Mouse (Mus musculus): ENCODE results near the gene E030018B13Rik. TPM values are rescaled to one million over a fixed set of nuclear protein-coding genes. Genes with fewer than 3 reads are reported as not detected.
A peak's percentile ranks its signal among the peaks of the same experiment; 100 is the strongest.

The E030018B13Rik gene
- polyA plus RNA-seq, 1 experiment from 2014 or later, result not detected

DNA sequence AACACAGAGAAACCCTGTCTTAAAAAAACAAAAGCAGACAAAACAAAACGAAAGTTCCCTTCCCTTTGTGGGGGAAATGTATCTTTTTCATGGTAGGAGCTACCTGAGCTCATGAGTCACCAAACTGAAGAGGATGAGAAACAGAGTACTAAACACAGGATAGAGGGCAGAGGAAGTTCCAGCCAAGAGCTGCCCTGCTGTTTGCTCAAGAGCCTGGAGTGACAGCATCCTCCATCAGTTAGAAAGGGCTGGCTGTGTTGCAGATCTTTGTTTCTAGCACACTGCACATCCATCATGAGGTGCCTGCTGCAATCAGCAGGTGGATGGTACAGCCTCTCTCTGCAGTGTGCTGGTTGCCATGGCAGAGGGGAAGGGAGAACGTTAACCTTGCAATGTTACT lies 27.3 kb downstream of the E030018B13Rik start:
- Histone ChIP-seq H3K4me3 (no peak overlapping the region), H3K9me3 (no peaks in the 10 kb centered on the region), H3K9ac (no peak overlapping the region), H3K27ac (no peak overlapping the region), H3K27me3 (no peaks in the 10 kb centered on the region; the same call in 1 of the 2 replicates), H3K36me3 (no peaks in the 10 kb centered on the region), H3K4me2 (no peak overlapping the region), H3K4me1 (peaks cover 6% of the 10 kb centered on the region; the same call in 1 of the 2 replicates)
- ATAC-seq (ENCODE audit: insufficient number of reproducible peaks, insufficient read depth, low FRiP score, low TSS enrichment, low read depth), result no peak
- 64% methylated on average over 2 of the region's 2 CpGs for whole genome bisulfite sequencing

DNA sequence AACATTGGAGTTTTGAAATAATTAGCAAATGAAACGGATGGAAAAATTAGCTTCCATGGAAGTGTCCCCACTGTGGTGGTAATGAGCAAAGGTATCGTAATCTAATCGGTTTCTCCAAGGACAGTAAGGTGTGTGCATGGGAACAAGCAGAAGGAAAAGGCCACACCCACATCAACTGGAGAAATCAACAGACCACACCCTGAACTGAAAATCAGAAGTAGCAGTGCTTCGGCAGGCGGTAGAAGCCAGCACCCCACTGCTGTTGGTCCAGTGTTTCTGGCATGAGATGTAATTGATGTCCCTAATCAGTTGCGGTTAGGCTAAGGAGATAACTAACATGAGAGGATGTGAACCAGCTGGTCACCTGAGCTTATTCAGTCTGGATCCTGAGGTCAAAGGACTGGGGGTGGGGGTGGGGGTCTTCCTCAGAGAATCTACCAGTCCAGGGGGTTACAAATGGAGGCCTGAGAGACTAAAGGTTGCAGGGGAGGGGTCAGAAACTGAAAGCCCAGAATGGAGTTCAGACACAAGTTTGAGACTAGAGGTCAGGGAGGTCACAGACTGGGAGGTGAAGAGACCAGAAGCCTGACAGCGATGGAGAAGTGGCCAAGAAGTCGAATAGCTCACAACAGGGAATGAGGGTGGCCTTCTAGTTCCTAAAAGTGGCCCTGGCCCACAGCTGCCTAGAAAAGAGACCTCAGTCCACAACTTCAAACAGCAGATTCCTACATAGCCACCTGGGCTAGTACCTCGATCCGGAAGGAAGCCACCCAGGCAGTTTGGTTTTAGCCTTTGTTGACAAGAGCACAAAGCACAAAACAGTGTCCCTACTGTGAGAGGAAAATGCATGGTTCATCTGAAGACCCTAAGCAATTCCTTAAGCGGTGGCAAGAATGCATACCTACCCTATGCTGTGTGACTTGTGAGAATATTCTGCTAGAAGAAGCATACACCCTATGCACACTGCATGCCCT lies 31.1 kb downstream of the E030018B13Rik start:
- H3K9ac ChIP-seq, result no peak overlapping the region
- H3K36me3 ChIP-seq, result no peaks in the 10 kb centered on the region
- no peaks in the 10 kb centered on the region for H3K9me3 ChIP-seq
- 57% methylated on average over 11 of the region's 11 CpGs for WGBS
- H3K4me2 ChIP-seq, result no peak overlapping the region
- ATAC-seq (ENCODE audit: insufficient number of reproducible peaks, insufficient read depth, low FRiP score, low TSS enrichment, low read depth), result no peak
- H3K27me3 ChIP-seq, result no peaks in the 10 kb centered on the region
- H3K27ac ChIP-seq, result no peak overlapping the region
- no peaks in the 10 kb centered on the region for H3K4me1 ChIP-seq
- no peak overlapping the region for H3K4me3 ChIP-seq

DNA sequence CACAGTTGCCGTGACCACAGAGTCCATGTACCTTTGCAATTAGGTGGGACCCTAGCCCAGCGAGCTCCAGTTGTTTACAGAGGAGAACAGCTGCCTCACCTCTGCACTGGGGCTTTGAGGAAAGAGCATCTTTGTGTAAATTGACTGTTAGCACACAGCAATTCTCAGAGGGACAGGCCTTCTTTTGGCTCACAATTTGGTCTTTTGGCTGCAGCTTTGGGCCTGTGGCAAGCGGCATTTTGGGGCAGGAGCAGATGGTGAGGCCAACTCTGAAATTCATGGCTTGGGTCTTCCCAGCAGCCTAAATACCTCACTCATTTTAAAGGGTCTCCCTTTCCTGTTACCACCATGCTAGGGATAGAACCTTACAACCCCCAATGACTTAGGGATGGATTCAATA lies 32.5 kb downstream of the E030018B13Rik start:
- ATAC-seq (ENCODE audit: insufficient number of reproducible peaks, insufficient read depth, low FRiP score, low TSS enrichment, low read depth), result no peak

DNA sequence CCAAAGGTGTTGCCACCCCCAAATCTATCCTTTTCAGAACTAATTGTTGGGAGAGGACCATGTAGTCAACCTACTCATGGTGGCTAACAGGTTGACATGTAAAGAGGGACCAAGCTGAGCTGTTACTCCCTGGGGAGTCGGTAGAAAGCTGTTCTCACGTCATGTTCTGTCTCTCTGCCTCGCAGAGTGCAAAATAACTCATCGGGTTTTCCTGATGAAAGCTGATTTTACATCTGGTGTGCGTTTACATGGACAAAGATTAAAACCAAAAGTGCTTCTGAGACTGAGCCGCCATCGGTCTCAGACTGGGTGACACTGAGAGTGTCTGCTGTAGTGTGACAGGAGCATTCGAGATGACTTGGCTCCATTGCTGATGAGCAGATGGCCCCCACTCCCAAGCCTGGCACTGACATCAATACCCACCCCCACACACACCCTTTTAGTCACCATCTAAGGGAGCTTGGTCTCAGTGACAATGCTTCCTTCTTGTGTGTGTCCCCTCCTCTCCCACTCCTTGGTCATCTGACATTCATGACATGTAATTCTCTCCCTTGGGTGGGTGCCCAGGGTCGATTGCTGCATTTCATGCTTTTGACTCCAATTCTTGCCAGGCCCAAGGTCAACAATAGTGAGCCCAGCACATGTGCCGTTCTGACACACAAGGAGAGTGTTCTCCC lies 34.4 kb downstream of the E030018B13Rik start:
- WGBS, result 49% methylated on average over 10 of the region's 10 CpGs
- ATAC-seq (ENCODE audit: insufficient number of reproducible peaks, insufficient read depth, low FRiP score, low TSS enrichment, low read depth), result no peak

More for the DNA sequence above, 32.5 kb downstream of the E030018B13Rik start:
- Histone ChIP-seq H3K4me2 (no peak overlapping the region), H3K4me3 (no peak overlapping the region), H3K36me3 (no peaks in the 10 kb centered on the region), H3K9me3 (no peaks in the 10 kb centered on the region), H3K27ac (no peak overlapping the region), H3K4me1 (no peaks in the 10 kb centered on the region), H3K9ac (no peak overlapping the region), H3K27me3 (no peaks in the 10 kb centered on the region)
- WGBS, result 88% methylated on average over 3 of the region's 3 CpGs

DNA sequence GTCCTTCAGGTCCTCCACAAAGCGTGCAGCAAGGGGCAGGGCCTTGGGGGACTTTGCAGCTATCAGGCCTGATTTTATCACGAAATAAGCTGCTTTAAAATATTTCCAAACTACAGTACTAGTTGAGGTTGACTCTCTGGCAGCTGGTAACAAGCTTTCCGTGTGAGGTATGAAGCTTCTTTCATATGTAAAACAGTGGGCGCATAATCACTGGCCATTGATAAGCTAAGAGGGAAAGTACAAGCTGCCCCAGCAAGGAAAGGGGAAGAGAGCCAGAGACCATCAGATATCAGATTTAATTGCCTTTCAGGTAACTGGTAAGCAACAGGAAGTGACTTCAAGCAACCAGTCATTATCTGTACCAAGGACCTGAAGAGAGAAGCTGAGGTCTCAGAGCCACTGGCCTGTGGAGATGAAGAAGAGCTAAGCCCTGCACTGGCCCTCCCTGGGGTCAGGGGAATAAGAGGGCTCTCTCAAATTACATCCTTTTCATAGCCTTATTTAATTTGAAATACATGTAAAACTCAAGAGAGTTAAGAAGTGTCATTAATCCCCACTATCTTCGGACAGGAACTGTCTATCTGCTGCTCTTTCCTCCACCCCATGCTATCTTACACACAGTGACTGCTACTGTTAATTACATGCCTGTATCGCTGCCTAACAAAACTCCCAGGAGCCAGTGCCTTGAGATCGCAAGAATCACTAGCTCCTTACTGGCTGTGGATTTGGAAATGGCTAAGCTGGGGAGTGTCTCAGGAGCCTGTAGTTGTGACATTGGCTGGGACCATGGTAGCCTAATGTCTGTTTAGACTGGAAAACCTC lies 35.6 kb downstream of the E030018B13Rik start:
- H3K36me3 ChIP-seq, result no peaks in the 10 kb centered on the region
- H3K27me3 ChIP-seq, result no peaks in the 10 kb centered on the region
- 0 out of 2 replicates have a peak, but pooled peaks cover 5% of the 10 kb centered on the region for H3K4me1 ChIP-seq
- no peak for ATAC-seq (ENCODE audit: insufficient number of reproducible peaks, insufficient read depth, low FRiP score, low TSS enrichment, low read depth)
- no peak overlapping the region for H3K4me2 ChIP-seq
- no peak overlapping the region for H3K9ac ChIP-seq
- H3K9me3 ChIP-seq, result no peaks in the 10 kb centered on the region
- no peak overlapping the region for H3K4me3 ChIP-seq
- no peak overlapping the region for H3K27ac ChIP-seq
- WGBS, result 58% methylated on average over 7 of the region's 7 CpGs

More for the DNA sequence above, 34.4 kb downstream of the E030018B13Rik start:
- H3K4me3 ChIP-seq, result no peak overlapping the region
- H3K4me2 ChIP-seq, result no peak overlapping the region
- H3K27me3 ChIP-seq, result no peaks in the 10 kb centered on the region
- H3K9me3 ChIP-seq, result no peaks in the 10 kb centered on the region
- no peak overlapping the region for H3K9ac ChIP-seq
- H3K27ac ChIP-seq, result no peak overlapping the region
- no peaks in the 10 kb centered on the region for H3K4me1 ChIP-seq
- no peaks in the 10 kb centered on the region for H3K36me3 ChIP-seq

DNA sequence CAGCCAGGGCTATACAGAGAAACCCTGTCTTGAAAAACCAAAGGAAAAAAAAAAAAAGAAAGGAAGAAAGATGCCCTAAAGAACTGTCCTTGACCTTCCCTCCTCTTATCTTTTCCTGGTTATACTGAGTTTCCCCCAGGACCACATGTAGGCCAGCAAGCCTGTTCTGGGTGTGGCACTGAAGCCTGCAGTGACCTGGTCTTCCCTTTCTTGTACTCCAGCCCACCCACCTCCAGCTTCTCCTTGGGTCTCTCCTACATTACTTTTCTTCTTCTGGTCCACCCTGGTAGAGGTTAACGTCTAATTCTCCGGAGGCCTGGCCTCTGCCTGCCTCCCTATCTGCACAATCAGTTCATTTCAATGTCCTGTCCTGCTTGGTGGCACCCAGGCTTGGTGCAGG lies 38.8 kb downstream of the E030018B13Rik start:
- ATAC-seq (ENCODE audit: insufficient number of reproducible peaks, insufficient read depth, low FRiP score, low TSS enrichment, low read depth), result no peak
- H3K27ac ChIP-seq, result no peak overlapping the region
- H3K9me3 ChIP-seq, result no peaks in the 10 kb centered on the region
- 92% methylated on average over 2 of the region's 2 CpGs for WGBS
- H3K4me3 ChIP-seq, result no peak overlapping the region
- no peak overlapping the region for H3K9ac ChIP-seq
- no peaks in the 10 kb centered on the region for H3K36me3 ChIP-seq
- no peak overlapping the region for H3K4me2 ChIP-seq
- H3K4me1 ChIP-seq, result 0 out of 2 replicates have a peak, but pooled peaks cover 5% of the 10 kb centered on the region
- no peaks in the 10 kb centered on the region for H3K27me3 ChIP-seq

DNA sequence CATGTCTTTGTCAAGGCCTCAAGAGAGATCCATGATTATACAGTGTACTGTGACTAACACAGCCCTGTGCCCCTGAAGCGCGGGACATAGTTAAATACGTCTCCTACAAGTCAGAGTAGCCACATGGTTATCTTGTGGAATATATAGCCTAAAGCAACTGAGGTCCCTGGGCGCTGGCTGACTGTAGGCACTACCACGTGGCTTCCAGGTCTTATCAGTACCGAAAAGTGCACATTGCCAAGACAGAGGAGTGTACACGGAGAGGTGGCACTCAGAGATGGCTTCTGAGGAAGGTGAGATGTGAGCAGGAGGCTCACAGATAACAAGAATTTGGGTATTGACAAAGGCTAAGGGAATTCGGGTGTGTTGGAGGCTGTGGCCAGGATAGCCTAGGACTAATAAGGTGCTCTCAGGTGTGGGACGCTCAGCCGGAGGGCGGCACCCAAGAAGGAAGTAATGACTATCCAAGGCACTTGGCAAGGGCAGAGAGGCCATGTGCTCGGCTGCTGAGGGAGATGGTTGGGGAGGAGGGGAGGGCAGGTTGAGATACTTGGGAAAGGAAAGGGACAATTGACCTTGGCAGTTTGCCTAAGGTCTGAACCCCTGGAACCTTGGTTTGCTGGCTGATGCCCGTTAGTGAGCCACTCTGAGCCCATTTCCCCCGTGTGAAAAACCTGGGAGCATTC lies 39.6 kb downstream of the E030018B13Rik start:
- no peak for ATAC-seq (ENCODE audit: insufficient number of reproducible peaks, insufficient read depth, low FRiP score, low TSS enrichment, low read depth)
- no peak overlapping the region for H3K4me3 ChIP-seq
- H3K27me3 ChIP-seq, result no peaks in the 10 kb centered on the region
- H3K4me1 ChIP-seq, result 0 out of 2 replicates have a peak, but pooled peaks cover 5% of the 10 kb centered on the region
- no peak overlapping the region for H3K27ac ChIP-seq
- no peak overlapping the region for H3K9ac ChIP-seq
- H3K9me3 ChIP-seq, result no peaks in the 10 kb centered on the region
- 69% methylated on average over 14 of the region's 14 CpGs for WGBS
- H3K4me2 ChIP-seq, result no peak overlapping the region
- H3K36me3 ChIP-seq, result no peaks in the 10 kb centered on the region

DNA sequence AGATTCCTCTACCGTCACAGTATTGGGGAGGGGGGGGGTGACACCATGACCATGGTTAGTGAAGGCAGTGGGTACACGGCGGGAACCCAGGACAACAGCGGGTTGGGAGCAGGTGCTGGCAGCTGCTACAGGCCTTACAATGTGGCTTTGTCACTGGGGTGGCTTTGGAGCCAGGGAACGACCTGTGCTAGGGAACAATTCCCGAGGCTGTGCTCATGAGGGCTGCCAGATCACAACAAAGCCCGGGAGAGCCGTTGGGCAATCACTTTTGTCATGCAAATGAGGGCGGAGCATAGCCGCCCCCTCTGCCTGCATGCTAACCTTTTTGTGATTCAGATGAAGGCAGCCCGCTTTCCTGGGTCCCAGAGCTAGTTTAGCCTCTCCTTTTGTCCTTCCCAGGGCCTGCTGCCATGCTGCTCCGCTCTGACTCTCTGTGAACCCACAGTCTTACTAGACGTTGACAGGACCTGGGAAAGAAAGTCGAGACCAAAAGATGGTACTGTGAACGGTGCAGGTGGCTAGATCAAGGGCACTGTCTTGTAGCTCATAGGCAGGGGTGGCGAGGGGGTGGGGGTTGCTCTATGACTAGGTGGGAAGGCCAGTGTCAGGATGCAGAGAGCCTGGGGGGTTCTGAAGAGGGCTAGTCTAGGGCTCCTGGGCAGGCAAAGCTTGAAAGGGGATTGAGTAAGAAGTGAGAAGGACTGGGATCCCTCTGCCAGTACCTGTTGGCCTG lies 40.5 kb downstream of the E030018B13Rik start:
- ATAC-seq (ENCODE audit: insufficient number of reproducible peaks, insufficient read depth, low FRiP score, low TSS enrichment, low read depth), result 0 out of 2 replicates have a peak, but pooled peaks have one; percentile 32
- no peak overlapping the region for H3K4me3 ChIP-seq
- WGBS, result 18% methylated on average over 16 of the region's 16 CpGs
- H3K4me1 ChIP-seq, result 0 out of 2 replicates have a peak, but pooled peaks cover 5% of the 10 kb centered on the region
- H3K27me3 ChIP-seq, result no peaks in the 10 kb centered on the region
- H3K27ac ChIP-seq, result no peak overlapping the region
- no peaks in the 10 kb centered on the region for H3K36me3 ChIP-seq
- no peaks in the 10 kb centered on the region for H3K9me3 ChIP-seq
- no peak overlapping the region for H3K9ac ChIP-seq
- no peak overlapping the region for H3K4me2 ChIP-seq

DNA sequence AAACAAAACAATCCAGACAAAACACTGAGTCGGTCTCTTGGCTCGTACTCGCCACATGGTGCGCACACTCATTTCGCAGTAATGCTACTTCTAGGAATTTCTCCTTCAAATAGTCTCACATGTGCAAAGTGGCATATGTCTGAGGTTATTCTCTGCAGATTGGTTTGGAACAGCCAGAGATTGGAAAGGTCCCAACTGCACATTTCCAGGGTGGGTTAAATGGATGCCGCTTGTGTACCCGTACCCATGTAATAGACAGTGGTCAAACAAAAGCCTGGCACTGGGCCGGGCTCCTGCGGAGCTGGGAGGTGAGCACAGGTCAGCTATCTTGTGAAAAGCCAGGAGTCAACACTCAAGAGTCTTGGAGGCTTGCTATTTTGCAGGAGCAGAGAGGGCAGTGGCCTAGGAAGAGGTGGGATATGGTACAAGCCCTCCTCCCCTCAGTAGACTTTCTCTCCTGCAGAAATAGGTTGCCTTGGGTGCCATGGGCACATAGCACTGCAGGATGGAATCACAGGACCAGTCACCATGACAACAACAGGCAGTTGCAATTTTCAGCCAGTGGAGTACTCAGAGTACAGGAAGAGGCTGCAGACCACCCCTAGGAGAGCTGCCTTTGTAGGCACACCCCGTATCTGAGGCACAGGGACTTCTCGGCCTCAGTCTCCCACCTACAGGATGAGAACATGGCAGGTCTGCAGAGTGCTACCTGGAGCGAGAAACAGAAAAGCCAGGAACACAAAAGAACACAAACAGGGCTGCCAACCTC lies 41.4 kb downstream of the E030018B13Rik start:
- H3K4me3 ChIP-seq, result no peak overlapping the region
- no peaks in the 10 kb centered on the region for H3K27me3 ChIP-seq
- H3K27ac ChIP-seq, result no peak overlapping the region
- no peak overlapping the region for H3K4me2 ChIP-seq
- WGBS, result 83% methylated on average over 12 of the region's 12 CpGs
- no peak for ATAC-seq (ENCODE audit: insufficient number of reproducible peaks, insufficient read depth, low FRiP score, low TSS enrichment, low read depth)
- 0 out of 2 replicates have a peak, but pooled peaks cover 5% of the 10 kb centered on the region for H3K4me1 ChIP-seq
- no peak overlapping the region for H3K9ac ChIP-seq
- H3K36me3 ChIP-seq, result no peaks in the 10 kb centered on the region
- no peaks in the 10 kb centered on the region for H3K9me3 ChIP-seq

DNA sequence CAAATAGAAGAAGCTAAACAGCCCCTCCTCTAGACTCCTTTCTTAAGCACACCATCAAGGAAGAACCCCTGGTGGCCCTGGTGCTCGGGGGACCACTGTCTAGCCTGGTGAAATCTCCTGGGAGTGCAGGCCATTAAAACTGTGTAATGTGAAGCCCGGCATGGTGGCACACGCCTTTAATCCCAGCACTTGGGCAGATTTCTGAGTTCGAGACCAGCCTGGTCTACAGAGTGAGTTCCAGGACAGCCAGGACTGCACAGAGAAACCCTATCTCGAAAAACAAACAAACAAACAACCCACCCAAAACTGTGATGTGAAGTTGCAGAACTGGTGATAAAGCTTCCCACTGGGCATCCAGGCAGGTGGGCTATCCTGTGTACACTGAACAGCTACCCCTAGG lies 47.0 kb downstream of the E030018B13Rik start:
- no peak for ATAC-seq (ENCODE audit: insufficient number of reproducible peaks, insufficient read depth, low FRiP score, low TSS enrichment, low read depth)
- no peaks in the 10 kb centered on the region for H3K9me3 ChIP-seq
- H3K4me1 ChIP-seq, result peaks cover 13% of the 10 kb centered on the region
- H3K4me3 ChIP-seq, result no peak overlapping the region
- H3K27me3 ChIP-seq, result no peaks in the 10 kb centered on the region
- 69% methylated on average over 5 of the region's 5 CpGs for WGBS
- H3K27ac ChIP-seq, result no peak overlapping the region
- no peak overlapping the region for H3K4me2 ChIP-seq
- H3K9ac ChIP-seq, result no peak overlapping the region
- no peaks in the 10 kb centered on the region for H3K36me3 ChIP-seq
